Mouse (Mus musculus) bone marrow, adult 2 months (tissue): ENCODE data around the gene P4htm.

ENCODE experiments used
- CTCF ChIP-seq: fragments of 200-500 bp; IDR thresholded peaks from 2 replicates; pipeline ENCODE4 v1.5.1; 2011; ENCODE audit warnings: low read length, control low read depth; ENCODE audit not compliant: control insufficient read depth, insufficient read depth
- POLR2A ChIP-seq: fragments of 200-500 bp; IDR thresholded peaks from 2 replicates; pipeline ENCODE4 v1.6.1; 2011; ENCODE audit warnings: low read depth, mild to moderate bottlenecking, control low read depth, low read length, borderline replicate concordance; ENCODE audit not compliant: control insufficient read depth

- no peak for TF ChIP-seq POLR2A
- TF ChIP-seq CTCF: no peak
These were observed 14.0 kb upstream of the P4htm start for GRCm38 (mm10) chr9:108611488-108611887.
